Mouse (Mus musculus) adrenal gland, adult 18-20 months (tissue): ENCODE results near the gene Rapgef2. TPM values are rescaled to one million over a fixed set of nuclear protein-coding genes. Genes with fewer than 3 reads are reported as not detected.
"Not testable (repeated sequence)": the region's sequence is repeated elsewhere in the genome, so short reads cannot be mapped to it uniquely, and the experiment has no call there.

Experiments used
- DNase-seq, 2 experiments: peaks; one replicate each; pipeline ENCODE4 v3.0.0; 2021 to 2022; ENCODE audit warnings: low spot score in 2 of 2
- total RNA-seq, 2 experiments: library from RNA; stranded (reverse); gene quantifications; 1 replicate in 1 of 2; 2 replicates in 1 of 2; pipeline ENCODE4 v1.2.3; 2021

Rapgef2 gene
- total RNA-seq, 2 experiments from 2014 or later: 21.9 to 22.5 TPM

DNA sequence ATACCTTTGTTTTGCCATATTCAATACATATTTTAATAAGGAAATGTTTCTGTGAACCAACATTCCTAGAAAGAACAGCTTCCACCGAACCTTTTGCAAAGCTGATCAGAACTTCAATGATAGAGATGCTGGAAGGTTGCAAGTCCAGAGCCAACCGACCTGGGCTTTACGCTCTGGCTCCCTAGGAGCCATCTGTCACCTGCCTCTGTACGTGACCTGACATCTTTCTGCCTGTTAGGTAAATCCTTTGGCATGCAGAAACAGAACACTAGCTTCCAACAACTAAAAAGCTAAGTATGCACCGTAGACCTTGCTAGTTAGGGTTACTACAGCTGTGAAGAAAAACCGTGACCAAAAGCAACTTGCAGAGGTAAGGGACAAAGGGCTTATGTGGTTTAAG is 178.1 kb downstream of the Rapgef2 start:
- DNase-seq: no peak

DNA sequence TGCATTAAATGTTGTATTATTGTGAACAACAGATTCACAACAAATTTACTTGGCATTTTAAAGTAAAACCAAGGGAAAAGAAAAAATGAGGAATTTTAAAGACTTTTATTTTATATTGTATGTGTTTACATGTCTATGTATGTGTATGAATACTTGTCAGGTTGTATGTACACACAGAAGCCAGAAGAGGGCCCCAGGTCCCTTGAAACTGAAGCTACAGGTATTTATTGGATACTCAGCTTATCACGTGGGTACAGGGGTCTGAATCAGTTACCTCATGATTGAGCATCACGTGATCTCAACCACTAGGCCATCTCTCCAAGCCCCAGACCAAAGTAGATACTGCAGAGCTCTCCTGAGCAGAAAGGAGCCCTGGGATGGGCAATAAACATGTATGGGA is 180.0 kb downstream of the Rapgef2 start:
- DNase-seq: no peak

DNA sequence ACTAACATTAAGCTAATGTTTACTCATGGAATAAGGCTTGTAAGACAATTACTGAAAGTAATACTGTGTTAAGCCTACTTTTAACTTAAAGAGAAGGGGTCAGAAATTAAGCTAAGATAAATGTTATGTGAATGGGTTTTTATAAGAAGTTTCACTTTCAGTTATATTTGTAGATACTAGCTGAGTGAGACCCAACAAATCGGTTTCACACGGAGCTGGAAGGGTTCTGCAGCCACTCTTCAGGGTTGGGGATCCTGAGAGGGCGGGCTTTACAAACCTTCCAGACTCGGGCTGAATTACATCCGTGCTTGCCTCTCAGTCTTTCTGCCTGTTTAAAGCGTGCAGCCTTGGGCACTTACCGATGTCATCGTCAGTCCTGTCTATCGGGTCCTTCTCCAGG is 182.7 kb downstream of the Rapgef2 start:
- no peak for DNase-seq

DNA sequence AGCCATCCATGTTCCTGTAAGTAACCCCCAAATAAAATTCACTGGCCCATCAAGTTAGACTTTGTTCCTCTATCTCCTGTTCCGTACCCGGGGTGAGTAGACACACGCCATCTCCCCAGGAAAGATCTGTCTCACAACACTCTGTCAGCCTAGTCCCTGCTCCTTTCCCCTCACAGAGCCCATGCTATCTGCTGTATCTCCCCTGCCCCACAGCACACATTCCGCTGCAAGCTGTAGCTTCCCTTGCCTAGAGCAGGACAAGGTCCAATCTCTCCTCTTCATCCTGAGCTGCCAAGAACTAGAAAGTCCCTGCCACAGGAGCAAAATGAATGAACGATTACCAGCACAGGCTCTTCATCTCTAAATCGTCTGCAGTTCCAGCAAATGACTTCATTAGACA is 184.6 kb downstream of the Rapgef2 start:
- DNase-seq: no peak

DNA sequence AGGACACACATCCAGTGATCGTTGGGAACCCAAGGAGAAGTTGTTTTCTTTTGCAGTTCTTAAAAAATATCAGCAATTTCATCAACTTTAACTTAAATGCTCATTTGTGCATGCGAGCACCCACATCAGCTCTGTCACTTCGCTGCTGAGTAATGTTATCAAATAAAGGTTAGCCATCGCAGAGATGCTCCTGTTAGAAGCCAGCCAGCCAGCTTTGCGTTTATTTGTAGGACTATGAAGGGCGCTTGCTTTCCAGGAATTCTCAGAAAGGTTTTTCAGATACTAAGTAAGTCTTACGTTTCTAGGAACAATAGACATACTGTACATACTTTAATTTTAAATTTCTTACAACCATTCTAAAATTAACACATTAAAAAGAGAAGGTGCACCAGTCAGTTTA is 185.5 kb downstream of the Rapgef2 start:
- DNase-seq: no peak

DNA sequence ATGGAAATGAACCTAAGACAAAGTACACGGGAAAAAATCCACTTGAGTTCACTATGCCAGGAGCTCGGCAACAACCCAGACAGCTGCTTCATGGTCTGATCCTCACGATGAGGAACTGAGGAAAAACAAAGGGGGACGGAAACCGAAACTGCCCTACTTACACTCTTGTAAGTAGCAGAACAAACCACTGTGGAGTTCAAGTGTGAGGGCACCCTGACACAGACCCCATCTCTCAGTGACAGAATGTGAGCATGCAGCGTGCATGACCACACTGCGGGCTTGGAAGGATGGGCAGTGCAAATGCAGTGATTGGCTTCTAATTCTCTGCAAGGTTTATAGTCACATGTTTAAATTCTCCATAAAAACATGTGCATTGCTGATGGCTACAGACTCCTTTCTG is 197.2 kb downstream of the Rapgef2 start:
- DNase-seq: no peak

DNA sequence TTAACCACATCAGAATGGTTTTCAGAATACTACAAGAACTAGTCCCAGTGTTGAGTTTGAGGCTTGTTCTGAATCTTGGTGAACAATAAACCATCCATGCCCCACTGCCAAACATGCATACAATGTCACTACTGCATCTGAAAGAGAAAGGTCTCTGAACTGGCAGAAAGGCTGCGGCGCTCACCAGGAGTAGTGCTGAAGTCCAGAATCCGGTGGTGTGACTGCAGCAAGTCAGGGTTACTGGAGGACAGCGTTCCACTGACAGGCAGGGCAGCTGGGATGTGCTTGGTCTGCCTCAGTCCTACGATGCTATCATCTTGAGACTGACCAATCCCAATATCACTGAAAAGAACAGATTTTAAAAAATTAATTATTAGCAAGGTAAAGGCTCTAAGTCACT is 197.9 kb downstream of the Rapgef2 start:
- DNase-seq: no peak

DNA sequence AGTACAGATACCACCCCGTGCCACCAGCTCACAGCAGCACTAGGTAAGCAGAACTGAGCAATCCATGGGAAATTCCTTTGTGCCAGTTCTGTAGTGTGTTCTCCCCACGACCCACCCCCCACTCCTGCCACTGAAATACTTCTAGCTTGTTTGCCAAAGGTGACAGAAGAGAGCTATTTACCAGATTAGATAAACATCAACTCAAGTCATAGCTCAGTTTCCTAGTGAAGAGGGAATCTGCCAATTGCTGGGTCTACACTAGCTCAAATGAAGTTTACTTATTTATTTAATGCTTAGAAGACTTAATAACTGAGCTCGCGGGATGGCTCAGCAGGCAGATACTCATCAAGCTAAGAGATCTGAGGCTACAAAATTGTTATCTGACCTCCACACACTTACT is 200.0 kb downstream of the Rapgef2 start:
- no peak for DNase-seq

DNA sequence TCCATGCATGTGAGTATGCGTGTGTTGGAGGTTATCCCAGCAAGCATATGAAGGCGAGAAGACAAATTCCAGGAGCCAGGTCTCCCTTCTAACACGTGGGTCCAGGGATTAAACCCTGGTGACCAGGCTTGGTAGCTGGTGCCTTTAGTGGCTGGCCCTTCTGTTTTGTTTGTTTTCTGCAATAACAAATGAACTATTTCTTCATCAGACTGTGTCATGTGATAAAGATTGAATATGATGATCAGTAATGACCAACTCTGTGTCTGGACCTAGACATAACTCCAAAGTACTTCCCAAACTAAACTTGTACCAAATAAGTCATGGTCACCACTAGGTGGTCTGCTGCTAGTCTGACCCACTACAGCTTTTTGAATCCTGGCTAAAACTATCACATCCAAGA is 202.4 kb downstream of the Rapgef2 start:
- no peak for DNase-seq

DNA sequence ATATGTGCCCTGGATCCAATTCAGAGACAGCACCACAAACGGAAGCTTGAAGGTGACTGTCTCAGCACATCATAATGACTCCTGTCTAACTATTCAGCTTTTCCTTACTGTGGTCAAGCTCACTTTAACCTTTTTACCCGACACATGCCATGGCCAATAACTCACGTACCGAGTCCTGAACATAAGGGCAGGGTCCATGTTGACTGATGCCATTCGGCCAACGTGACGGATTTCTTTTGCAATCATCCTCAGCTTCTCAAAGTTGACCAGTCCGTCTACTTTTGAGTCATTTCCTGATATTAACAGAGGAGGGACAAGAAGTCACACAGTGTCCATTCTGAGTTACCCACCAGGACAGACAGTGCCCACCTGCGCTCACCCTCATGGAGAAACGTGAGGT is 203.3 kb downstream of the Rapgef2 start:
- no peak for DNase-seq

DNA sequence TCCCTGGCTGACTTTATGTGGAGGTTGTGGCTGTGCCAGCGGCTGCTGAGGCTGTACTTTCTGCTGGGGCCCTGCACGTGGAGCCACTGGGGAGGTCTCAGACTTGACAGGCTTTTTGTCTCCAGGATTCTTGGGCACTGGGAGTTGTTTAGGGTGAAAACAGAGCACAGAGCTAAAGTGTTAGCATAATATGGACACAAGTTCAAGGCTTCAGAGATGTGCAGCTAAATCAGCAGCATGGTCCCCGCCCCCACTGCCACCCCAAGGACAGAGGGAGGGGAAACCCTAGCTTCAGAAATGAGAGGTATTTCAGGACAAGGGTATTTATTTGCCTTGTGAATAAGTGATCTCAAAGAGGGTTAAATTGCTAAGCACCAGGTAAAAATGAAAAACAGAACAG is 207.2 kb downstream of the Rapgef2 start:
- no peak for DNase-seq

DNA sequence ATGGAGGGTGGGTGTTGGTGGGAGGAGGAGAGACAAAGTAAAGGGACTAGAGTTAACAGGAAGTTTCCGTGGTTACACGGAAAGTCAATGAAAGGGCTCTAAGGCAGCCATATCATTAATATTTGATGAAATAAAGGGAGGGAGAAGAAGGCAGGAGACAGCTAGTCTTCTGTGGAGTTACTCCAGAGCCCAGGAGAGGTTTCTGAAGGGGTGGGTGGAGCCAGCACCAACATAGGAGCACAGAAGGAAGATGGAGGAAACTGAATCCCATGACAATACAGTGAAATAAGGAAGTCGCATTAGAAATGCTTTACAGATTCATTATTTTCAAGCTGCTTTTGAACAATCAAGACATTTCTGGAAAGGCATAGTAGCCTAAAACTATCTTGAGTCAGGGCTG is 211.3 kb downstream of the Rapgef2 start:
- no peak for DNase-seq

DNA sequence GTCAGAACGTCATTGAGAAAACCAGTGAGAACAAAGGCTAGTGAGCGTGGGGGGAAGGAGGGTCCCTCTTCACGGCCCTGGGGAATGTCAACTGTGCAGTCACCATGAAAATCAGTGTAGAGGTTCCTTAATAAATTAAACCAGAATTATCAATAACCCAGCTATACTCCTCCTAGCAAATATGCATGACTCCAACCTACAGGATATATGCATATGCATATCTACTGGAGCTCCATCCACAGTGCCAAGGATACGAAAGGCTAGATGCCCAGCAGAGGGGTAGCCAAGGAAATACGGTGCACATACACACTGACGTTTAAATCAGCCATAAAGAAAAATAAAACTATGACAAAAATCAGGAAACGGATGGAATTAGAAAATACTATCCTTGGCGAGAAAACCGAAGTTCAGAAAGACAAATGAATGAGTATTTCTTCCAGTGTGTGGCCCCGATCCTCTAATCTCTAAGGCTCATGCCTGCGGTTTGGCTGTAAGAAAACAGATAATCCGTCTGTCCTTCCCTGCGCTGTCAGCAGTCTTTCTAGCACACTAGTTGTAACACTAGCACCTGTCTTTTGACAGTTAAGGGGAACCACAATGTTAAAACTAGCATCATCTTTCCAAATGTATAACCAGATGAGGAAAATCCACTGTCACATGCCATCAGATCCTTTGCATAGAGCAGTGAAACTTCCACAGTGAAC is 212.6 kb downstream of the Rapgef2 start:
- no peak for DNase-seq

DNA sequence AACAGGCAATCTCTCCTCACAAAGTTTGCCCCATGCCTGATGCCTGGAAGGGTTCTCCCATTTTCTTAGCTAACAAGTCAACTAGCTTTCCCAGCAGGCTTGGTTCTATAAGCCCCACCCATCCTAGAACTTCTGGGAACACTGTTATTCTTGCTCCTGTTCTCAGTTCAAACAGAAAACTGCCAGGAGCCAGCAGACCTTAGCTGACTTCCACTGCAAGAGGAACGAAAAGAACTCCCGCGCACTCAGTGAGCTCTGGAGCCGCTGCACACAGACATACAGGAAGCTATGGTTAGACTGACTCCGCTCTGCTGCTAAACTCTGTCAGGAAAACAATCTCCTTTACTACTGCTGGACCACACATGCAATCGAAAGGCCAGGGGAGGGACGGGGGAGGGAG is 214.8 kb downstream of the Rapgef2 start:
- DNase-seq: no peak

DNA sequence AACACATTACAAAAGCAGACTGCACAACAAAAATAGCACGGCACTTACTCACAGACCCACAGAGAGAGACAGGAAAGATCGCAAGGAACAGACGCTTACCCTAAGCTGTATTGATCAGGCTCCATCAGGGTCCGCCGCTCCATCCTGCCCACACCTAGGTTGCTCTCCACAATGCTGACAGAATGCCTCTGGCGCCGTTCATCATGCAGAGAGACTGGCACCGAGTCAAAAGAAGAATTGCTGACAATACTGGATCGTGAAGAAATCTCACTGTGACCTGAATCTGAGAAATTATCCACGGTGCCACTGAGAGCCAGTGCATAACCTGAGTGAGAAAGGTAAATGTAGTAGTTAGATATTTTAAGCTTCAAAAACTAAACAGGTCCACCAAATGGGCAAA is 216.4 kb downstream of the Rapgef2 start:
- no peak for DNase-seq

DNA sequence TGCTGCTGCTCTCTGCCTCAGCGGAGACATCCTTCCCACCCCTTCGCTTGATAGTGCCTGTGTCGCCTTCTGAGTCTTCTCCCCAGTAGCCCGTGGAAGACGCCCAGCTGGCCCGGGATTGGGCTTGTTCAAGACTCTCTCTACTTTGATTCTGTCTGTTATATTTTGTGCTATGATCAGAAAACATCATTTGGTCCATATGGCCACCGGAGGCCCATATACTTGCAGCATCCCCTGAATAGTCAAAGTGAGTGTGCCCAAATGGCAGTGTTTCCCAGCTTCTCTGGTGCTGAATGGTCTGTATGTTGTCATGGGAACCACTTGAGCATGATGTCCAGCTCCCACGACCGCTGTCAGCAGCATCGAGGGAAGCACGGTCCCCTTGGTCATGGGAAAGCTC is 217.3 kb downstream of the Rapgef2 start:
- DNase-seq: no peak

DNA sequence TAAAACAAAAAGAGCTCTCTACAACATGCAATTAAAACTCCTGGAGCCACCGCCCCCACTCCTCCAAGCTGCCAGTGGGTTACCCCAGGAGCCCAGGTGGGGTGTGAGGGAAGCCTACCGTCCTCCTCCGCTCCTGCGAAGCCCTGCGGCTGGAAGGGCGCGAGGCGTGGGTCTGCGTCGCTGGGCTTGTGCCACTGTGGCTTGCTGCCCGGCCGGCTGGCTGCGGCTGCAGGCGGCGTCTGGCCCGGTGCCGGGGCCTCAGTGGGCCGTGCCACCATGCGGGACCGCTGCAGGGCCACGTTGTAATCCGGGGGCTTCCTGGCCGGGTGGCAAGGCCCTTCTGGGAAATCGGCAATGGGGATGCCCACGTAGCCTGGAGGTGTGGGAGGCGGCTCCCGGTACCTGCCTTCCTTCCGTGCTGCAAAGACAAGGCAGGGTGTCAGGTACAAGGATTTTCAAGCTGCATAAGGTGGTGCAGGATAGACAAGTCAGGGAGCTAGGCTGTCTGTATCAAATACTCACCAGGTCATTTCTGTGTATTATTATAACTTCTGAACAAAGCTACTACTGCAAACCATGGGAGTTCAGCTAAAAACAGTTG is 219.8 kb downstream of the Rapgef2 start:
- DNase-seq: no peak

DNA sequence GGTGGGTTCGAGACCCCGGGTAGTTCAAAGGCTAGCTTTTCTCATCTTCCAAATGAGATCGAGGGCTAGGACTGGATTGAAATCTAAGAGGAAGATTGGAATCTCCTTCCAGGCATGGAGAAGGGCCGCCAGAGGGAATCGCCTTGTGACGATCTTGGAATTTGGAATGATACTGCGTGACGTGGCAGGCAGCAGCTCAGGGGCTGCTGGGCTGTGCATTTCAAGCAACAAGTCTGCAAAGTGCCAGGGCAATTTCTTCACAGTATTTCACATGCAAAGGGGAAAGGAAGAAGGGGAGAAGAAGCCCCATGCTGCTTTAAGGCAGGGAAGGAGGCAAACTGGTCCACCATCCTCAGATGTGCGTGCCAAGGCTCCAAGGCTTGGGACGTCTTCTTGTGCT is 222.2 kb downstream of the Rapgef2 start:
- no peak for DNase-seq

DNA sequence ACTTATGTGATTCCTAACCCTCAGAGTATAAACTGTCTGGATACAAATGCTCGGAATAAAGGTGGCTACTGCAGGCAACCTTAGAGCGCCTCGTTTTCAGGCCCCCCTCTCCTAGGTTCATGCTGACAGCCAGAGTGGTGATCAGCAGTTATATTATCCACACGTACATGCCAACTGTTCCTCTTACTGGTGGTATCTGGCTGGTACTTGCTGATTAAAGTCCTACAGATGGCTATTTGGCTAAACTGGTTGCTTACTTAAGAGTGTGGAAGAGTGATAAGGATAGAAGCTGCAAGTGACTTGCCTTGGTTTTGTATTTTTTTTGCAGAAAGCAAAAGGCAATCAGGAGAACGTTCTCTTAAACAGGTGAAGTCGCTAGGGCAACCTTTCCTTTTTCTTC is 224.9 kb downstream of the Rapgef2 start:
- DNase-seq: no peak

DNA sequence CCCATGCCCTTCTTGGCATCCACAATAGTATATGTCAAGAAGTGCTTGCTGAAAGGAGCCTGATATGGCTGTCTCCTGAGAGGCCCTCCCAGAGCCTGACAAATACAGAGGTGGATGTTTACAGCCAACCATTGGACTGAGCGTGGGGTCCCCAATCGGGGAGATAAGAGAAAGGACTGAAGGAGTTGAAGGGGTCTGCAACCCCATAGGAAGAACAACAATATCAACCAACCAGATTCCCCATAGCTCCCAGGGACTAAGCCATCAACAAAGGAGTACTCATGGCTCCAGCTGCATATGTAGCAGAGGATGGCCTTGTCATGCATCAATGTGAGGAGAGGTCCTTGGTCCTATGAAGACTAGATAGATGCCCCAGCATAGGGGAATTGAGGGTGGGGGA is 227.8 kb downstream of the Rapgef2 start:
- not testable (repeated sequence) for DNase-seq

DNA sequence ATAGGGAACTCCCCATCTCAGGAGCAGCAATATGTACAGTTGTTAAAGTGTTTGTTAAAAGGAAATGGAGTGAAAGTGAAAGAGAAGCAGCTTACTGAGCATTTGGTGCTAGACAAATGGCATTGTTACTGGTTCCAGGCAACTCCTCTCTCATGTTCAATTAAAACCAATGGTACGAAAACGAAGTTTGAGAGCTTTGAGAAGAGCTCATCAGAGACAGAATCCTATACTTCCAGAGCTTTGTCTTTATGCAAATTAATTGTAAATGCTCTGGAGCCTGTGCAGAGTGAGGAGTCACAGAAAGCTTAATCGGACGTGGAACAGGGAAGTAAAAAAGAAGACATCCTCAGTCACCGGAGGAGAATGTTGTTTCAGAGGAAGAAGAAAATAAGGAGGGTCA is 241.1 kb downstream of the Rapgef2 start:
- no peak for DNase-seq

DNA sequence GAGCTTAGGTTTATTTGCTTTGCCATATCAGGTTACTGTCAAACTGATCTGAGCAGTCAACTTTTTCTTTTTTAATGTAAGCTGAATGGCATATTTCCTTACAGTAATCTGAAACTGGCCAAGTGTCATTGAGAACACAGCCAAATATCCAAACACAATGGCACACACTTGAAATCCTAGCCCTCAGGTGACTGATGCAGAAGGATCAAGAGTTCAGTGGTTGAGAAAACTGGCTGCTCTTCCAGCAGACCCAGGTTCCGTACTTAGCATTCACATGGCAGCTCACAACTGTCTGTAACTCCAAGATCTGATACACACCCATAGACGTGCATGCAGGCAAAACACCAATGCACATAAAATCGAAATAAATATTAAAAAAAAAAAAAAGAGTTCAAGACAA is 243.3 kb downstream of the Rapgef2 start:
- no peak for DNase-seq
